Mouse (Mus musculus) left cerebral cortex, postnatal 4 days (tissue): Measurements from ENCODE around the gene Gm49384. TPM values are rescaled to one million over a fixed set of nuclear protein-coding genes. Genes with fewer than 3 reads are reported as not detected.
A peak's percentile ranks its signal among the peaks of the same experiment; 100 is the strongest.

Source experiments
- DNase-seq: peaks from one replicate; pipeline ENCODE4 v3.0.0-alpha.2; 2022
- intact Hi-C: fragments of 180-260 bp; cut with DNase I; formaldehyde crosslinking; loops from one replicate; pipeline ENCODE4 v1.15.1; 2025
- total RNA-seq, 2 experiments: library from RNA; stranded (reverse); gene quantifications; 2 replicates each; pipeline ENCODE4 v1.2.3; 2021

Gene Gm49384
- total RNA-seq, result 1 to 10 TPM; 4.4 to 7.0 TPM

- intact Hi-C loops, result no loop called here
- no peak for DNase-seq
Observed at GRCm38 (mm10) chr12:69204052-69204833, at the start of gene Gm49384. TSS of gene Gm49384 (minus strand) at chr12:69204267.

DNA sequence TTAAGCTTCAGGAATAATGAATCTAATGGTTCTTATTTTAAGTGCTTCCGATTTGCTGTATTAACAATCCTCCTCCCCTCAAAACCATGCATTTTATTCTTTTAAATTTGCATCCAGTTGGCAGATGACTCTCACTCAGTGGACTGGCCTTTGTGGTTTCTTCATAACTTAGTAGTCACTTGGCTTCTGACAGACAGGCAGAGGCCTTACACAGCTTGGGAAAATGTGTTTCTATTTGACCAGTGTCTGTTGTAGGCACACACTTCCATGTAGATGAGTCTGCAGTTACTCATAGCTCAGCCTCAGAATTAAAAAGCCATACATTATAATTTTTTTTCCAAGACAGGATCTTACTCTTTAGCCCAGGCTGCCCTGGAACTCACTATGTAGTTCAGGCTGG, 49.7 kb upstream of the Gm49384 start:
- DNase-seq, result no peak
- intact Hi-C loops, result no loop called here

DNA sequence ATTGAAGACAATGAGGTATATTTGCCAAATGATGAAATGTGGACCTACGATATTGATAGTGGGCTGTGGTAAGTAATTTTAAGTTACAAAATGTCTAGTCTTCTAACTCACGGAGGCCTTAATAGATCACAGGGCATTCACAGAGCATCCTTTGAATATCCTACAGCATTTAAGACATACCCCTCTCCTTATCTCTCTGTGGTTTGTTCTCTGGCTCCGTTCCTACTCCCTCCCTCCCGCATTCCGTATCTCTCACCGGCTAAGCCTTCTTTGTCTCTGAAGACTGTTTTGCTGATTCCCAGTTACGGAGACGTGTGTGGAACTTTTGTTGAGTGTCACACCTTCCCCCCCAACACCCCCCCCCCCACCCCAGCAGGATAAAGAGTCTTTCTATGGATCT, 46.7 kb upstream of the Gm49384 start:
- no peak for DNase-seq

GRCm38 (mm10) chr12:69249766-69250165, 45.7 kb upstream of the Gm49384 start:
- intact Hi-C loops, result no loop called here
- DNase-seq, result no peak

More for the DNA sequence above, 46.7 kb upstream of the Gm49384 start:
- intact Hi-C loops, result no loop called here

GRCm38 (mm10) chr12:69241771-69242431, 37.8 kb upstream of the Gm49384 start:
- DNase-seq, result peak; percentile 76
- intact Hi-C loops, result no loop called here

DNA sequence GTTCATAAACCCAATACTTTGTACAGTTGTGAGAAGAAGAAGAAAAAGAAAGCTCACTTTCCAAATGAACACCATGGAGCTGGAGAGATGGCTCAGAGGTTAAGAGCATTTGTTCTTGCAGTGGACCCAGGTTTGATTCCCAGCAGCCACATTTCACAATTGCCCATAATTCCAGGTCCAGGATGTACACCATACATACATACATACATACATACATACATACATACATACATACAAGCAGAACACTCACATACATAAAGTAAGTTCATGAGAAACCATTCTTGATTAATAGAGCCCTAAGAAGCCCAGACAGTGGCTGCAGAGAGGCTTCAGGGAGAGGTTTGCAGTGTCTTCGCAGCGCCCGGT, 37.3 kb upstream of the Gm49384 start:
- intact Hi-C loops, result no loop called here
- DNase-seq, result no peak

- intact Hi-C loops, result no loop called here
- DNase-seq, result no peak
Observed at GRCm38 (mm10) chr12:69240876-69241275, 36.8 kb upstream of the Gm49384 start, which contains the start of gene Klhdc1. TSS of gene Klhdc1 (plus strand) at chr12:69241176.

GRCm38 (mm10) chr12:69238284-69238683, 34.2 kb upstream of the Gm49384 start:
- no peak for DNase-seq
- intact Hi-C loops, result no loop called here

GRCm38 (mm10) chr12:69235782-69236181, 31.7 kb upstream of the Gm49384 start:
- no peak for DNase-seq
- intact Hi-C loops, result no loop called here

- no peak for DNase-seq
- intact Hi-C loops, result no loop called here
Observed at GRCm38 (mm10) chr12:69229251-69229650, 25.2 kb upstream of the Gm49384 start.

DNA sequence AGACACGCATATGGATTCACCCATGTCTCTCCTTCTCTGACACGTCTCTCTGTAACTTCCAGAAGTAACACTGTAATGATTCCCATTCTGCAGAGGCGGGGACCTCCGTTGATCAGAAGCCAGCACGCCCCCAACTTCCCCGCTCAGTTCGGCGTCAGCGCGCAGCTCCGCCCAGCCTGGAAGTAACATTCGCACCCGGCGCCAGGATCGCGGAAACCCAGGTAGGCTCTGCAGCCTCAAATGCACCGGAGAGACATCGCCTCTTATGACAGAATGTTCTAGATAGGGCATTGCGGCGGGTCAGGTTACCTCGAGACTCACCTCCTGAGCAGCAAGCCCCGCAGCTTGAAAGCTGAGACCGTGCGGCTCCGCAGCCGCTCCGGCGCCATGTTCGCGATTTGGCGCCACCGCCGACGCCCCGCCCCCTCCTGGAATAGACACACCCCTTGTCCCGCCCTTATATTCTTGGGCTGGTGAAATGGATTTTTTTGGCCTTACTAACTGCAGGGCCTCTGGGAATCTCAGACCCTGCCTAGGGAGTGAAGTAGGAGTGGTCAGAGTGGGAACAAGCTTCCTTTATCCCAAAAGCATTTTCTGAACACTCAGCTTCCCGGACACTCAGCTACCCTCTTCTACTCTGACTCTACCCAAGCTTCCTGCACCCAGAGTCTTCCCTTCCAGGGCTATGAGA, 23.9 kb upstream of the Gm49384 start, which contains the start of gene Pole2:
Gene Pole2 (minus strand): TSS at position 420 of the 691 bp plus-strand sequence.
- intact Hi-C loops, result no loop called here

DNA sequence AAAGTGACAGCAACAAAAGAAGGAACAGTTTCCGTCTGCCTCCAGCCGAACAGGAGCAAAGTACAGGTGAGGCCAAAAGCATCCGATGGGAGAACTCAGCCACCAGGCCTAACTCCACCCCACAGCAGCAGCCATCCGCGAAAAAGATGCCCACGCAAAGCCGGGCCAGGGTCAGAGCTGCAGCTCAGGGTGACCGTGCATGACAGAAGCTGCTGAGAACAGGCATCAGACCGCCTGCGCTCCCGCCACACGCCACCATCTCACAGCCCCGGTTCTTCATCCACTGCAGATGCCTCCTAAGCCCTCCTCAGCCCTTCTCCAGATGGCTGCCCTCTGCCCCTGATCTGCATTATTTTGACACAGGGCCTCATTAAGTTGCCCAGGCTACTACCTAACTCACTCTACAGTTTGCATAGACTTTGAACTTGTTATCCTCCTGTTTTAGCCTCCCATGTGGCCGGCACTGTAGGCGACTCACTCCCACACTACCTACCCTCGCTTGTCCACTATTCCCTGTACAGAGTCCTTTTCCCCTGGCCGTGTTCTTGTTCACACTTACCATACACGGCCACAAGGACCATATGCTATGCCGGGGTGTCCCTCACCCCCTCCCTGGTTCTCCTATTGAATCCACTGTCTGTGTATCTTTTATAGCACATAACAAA, 16.7 kb upstream of the Gm49384 start:
- no peak for DNase-seq
- intact Hi-C loops, result no loop called here

More for the DNA sequence above, 23.9 kb upstream of the Gm49384 start, which contains the start of gene Pole2:
- peak; percentile 89 for DNase-seq

GRCm38 (mm10) chr12:69216587-69216986, 12.5 kb upstream of the Gm49384 start:
- intact Hi-C loops, result no loop called here
- DNase-seq, result no peak

- DNase-seq, result no peak
- intact Hi-C loops, result no loop called here
Observed at GRCm38 (mm10) chr12:69215000-69215785, 11.1 kb upstream of the Gm49384 start.

DNA sequence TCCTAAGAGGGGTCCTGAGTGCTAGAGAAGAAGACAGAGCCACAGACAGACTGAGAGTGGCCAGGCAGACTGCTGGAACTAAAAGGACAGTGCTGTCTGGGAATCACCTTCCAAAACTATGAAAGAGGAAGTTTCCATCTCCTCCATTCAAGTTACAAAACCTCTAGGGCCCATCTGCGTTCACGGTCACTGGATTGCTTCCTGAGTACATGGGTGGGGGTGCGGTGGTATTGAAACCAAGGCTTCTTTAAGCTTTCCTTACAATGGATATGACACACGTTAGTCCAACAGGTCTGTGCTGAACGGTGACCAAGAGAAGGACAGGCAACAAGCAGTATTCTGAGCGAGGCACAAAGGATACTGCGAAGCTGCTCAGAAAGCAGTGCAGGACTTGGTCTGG, 10.3 kb upstream of the Gm49384 start:
- DNase-seq, result no peak
- intact Hi-C loops, result no loop called here

- no peak for DNase-seq
- intact Hi-C loops, result no loop called here
Observed at GRCm38 (mm10) chr12:69213186-69213777, 9.2 kb upstream of the Gm49384 start.

GRCm38 (mm10) chr12:69211057-69211456, 7.0 kb upstream of the Gm49384 start:
- intact Hi-C loops, result no loop called here
- peak; percentile 17 for DNase-seq

GRCm38 (mm10) chr12:69210056-69210979, 6.3 kb upstream of the Gm49384 start:
- intact Hi-C loops, result no loop called here

DNA sequence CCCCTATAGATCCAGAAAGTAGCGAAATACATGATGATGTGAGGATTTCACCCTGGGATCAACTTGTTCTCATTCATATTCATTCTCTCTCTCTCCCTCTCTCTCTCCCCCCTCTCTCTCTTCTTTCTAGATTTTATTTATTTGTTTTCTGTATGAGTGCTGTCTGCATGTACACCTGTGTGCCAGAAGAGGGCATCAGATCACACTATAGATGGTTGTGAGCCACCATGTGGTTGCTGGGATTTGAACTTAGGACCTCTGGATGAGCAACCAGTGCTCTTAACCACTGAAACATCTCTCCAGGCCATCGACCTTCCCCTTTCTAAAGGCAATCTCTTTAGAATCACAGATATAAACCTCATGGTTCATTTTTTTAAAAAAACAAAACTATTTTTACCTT, 4.5 kb upstream of the Gm49384 start:
- no peak for DNase-seq
- intact Hi-C loops, result no loop called here

More at GRCm38 (mm10) chr12:69210056-69210979, 6.3 kb upstream of the Gm49384 start:
- DNase-seq, result no peak
